Mouse (Mus musculus) c-Kit-negative CD71-positive TER-119-positive erythroid progenitor cells, embryonic 14.5 days (primary cell): ENCODE data around the gene Sun3.

ENCODE experiments used
- DNase-seq: peaks from one replicate; pipeline ENCODE4 v3.0.0-alpha.2; 2013; ENCODE audit warnings: low read depth, low spot score

Gene Sun3

DNA sequence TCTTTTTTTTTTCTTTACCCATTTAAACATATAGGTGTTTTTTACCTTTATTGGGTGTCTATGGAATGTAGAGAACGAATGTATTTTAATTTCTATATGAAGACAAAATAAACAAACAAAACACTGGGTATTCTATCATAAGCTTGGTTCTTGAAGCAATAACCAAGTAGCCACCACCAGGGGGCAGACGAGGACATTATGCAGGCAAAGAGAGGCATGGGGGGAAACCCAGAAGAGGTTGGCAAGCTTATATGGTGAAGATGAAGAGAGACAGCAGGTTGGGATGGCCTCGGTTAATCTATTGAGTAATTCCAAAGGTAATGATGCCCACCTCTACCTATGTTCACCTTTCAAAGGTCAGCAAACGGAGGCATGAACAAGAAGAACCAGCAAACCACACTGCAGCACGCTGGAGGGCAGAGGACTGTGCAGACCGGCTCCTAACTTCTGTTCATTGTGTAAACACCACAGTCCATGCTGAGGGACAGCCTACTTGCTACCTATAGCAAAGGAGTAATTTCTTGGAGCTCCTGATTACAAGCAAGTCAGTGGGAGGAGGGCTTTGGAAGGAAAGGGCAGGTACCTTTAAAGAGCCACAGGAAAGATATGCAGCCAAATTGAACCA lies 65.4 kb downstream of the Sun3 start:
- DNase-seq, result peak; percentile 38

- no peak for DNase-seq
Measured at GRCm38 (mm10) chr11:8978154-8978553, 70.6 kb downstream of the Sun3 start.

- DNase-seq, result no peak
Measured at GRCm38 (mm10) chr11:8973166-8973565, 75.6 kb downstream of the Sun3 start, which contains the start of gene Pkd1l1. Gene Pkd1l1 (minus strand): TSS chr11:8973266.

DNA sequence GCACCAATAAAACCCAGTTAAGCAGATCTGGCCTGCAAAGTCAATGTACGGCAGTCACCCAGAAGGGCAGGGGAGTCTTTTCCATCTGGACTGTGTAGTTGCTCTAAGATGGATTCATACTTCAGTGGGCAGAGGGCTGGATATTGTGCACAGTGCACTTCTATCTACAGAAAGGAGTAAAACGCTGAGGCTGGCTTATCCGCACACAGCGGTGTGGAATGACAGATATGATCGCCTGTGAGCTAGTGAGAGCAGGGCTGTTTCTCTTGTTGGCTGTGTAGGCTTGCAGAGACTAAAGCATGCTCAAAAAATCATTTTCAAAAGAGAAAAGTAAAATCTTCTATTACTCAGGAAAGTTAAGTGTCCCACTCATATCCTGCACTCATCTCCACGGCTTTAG lies 76.7 kb downstream of the Sun3 start:
- no peak for DNase-seq

DNA sequence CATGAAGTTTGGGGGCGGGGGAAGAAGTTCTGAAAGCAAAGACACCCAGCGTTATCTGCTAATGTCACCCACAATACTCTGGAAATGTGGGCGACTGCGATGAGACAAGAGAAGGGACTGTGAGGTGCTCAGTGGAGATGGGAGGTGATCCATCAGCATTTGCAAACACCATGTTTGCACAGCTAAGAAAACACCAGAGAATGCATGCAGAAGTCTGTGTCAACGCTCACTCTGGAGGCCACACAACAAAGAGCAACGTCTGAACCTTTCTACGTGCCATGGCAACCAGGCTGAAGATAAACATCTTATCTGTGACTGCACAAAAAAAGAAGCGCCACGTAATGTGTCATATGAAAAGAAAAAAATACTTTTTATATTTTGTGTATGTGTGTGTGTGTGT lies 78.3 kb downstream of the Sun3 start:
- DNase-seq, result no peak

GRCm38 (mm10) chr11:8968094-8968493 lies 80.7 kb downstream of the Sun3 start:
- no peak for DNase-seq
